Mouse (Mus musculus) inflammation-experienced regulatory T-cells, adult 6 months (primary cell): ENCODE measurements around the gene Tmem95. TPM values are rescaled to one million over a fixed set of nuclear protein-coding genes. Genes with fewer than 3 reads are reported as not detected.
A peak's percentile ranks its signal among the peaks of the same experiment; 100 is the strongest.

Source experiments
- ATAC-seq: one replicate; pipeline ENCODE4 v1.8.0; 2017
- polyA plus RNA-seq, 3 experiments: library from polyadenylated mRNA; unstranded; fragments of 100-300 nt; shearing (Covaris generic); gene quantifications; one replicate each; pipeline ENCODE4 v1.2.1; 2017

The Tmem95 gene
- polyA plus RNA-seq, 3 experiments from 2014 or later = not detected

DNA sequence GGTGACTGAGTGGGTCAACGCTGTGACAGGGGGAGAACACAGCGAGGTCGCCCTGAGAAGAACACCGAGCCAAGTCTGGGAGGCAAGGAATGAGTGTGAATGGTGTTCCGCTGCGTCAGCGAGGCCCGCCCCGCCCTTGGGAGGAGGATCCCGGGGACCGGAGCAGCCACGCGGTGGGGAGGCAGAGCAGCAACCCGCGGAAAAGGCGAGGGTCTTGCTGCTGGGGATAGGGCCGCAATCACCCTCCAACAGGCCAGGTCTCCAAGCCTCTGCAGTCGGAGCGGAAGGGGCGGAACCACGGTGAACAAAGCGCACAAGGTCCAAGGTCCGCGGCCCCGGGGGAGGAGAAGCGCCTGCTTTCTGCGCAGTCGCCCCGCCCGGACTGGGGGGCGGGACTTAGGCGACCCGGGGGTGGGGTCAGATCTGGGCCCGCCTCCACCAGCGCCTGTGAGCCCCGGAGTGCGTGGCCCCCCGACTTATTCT, 31.6 kb downstream of the Tmem95 start, which contains the start of gene Plscr3:
Gene Plscr3, plus strand, starts transcription at position 179 of the 483 bp plus-strand sequence.
- peak; percentile 82 for ATAC-seq

DNA sequence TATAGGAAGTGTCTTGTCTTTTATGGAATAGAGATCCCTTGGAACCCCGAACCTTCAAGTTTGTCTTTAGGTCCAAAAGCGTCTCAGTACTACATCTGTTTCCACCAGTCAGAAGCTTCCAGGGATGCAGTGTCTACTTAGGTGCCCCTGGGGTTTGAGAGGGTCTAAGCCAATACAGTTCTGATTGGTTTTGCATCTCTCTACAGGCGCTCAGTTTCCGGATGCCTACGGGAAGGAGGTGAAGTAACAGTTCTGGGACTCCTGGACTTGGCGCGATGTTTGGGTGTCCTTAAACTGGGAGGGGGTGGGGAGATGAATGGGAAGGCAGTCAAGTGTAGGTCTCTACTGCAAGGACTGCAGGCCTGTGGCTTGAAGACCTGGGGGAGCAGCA, 39.1 kb downstream of the Tmem95 start:
- peak; percentile 6 for ATAC-seq

DNA sequence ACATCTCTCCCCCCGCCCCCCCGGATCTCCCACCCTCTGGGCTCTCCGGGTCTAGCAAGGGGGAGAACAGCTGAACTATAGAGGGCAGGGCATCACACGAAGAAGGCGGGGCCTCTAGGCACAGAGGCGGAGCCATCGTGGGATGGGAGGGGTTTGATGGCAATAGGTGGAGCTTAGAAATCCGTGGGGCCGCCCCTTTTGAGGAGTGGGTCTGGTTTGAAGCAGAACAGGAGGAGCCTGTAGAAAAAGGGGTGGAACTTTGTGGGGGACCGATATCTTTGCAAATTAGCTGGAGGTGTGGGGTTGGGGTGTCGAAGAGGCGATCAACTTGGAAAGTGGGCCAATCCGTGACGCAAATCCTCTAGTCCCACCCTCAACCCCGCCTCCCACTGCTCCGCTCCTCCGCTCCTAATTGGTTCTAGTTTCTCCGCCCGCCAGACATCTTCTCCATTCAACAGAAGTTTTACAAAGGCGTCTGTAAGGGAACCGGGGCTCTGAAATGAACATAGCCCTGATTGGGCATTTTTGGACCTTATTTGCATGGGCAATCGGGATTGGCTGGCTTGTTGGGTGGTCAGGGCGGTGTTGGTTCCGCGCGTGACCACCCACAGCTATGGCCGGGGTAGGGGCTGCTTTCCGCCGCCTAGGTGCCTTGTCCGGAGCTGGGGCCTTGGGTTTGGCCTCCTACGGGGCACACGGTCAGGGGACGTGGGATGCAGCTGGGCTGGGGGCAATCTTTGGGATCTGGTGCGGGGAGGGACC, 39.7 kb downstream of the Tmem95 start, which contains the start of gene Tmem256:
Gene Tmem256, plus strand, starts transcription at position 563 of the 762 bp plus-strand sequence.
- ATAC-seq = peak; percentile 85

DNA sequence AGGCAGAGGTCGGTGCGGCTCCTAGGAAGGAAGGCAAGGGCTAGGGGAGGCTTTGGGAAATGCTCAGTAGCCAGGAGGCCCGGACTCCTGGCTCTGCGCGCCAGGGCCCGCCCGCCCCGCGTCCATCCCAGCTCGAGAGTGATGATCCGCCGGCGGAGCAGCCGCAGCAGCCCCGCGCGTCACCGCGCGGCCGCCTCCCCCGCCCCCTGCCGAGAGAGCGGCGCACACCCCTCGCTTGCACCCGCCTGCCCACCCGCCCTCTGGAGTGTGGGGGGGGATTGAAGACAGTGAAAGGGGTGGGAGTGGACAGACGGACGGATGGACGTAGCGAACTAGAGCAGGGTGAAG, 40.2 kb downstream of the Tmem95 start, which contains the start of gene Nlgn2:
Gene Nlgn2, minus strand, starts transcription at position 181 of the 348 bp plus-strand sequence.
- peak; percentile 20 for ATAC-seq

DNA sequence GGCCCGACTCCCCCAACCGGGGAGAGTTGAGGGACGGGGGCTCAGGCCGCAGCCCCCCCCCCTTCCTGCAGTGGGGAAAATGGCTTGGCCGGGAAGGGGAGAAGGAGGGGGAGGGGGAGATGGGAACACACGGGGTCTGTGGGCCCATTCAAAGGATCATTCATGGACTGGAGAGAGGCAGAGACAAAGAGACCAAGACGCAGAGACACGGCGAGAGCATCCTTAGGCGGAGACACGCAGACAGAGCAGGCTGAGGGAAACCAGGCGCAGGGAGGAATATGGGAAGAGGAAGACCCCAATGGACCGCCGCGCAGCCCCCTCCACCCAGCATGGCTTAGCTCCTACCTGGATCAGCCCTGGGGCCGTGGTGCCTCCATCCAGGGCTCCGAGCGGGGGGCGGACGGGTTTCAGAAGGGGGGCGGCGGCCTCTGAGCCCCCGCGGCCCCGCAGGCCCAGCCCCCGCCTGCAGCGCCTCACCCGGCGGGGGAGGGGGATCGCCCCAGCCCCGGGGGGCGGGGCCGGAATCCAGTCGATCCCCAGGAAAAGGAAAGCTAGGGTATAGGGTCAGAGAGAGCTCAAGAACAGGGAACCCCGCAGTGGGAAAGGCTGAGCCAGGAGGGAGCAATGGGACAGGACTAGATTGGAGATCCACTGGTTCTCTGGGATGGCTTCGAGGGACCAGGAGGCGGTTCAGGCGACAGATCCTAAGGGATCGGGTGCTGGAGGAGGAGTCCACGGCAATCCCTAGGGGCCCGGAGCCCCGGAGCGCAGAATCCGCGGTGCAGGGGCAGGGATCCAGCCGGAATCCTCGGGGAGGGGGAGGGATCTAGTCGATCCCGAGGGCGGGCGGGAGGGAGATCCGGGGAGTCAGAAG, 40.9 kb downstream of the Tmem95 start:
- no peak for ATAC-seq

DNA sequence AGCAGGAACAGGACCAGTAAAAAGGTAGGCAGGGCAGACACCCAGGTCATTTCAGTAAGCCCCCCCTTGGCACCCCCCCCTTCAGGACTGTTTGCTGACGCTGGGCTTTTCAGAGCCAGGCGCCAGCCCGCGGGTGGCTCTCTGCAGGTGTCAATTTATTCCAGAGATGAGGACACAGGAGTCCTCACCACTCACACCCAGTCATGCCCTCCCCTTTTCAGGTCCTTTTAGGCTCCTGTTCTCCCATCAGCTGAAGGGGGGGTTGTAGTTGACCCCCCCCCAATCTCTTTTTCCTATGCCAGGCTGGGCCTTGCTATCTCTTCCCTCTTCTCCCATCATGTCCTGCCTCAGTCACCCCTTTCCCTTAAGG, 41.9 kb downstream of the Tmem95 start:
- ATAC-seq = no peak

DNA sequence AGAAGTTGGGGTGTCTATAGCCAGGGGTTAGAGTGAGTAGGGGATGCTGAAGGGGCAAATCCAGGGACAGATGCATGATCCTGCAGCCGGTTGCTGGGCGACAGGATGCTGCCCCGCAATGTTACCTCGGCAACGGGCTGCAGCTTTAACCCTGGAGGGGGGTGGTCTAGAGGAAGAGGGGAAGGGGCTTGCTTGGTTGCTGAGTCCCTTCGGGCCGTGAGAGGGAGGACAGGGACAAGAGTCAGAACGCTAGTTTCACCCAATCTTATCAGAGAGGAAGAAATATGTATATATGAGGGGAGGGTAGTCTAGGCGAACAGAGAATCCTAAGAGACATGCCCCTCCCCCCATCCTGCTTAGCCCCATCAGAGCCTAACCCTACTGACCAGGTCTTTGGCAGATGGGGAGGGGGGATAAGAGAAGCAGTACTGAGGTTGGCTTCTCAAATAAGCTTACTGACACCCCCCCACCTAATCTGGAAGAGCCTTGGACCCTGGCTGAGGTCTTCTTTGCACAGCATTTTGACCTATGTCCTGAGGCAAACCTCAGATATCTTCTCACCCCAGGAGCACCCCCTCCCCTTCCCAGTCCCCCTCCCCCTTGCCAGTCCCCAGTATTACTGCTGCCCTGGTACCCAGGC, 42.4 kb downstream of the Tmem95 start:
- no peak for ATAC-seq

DNA sequence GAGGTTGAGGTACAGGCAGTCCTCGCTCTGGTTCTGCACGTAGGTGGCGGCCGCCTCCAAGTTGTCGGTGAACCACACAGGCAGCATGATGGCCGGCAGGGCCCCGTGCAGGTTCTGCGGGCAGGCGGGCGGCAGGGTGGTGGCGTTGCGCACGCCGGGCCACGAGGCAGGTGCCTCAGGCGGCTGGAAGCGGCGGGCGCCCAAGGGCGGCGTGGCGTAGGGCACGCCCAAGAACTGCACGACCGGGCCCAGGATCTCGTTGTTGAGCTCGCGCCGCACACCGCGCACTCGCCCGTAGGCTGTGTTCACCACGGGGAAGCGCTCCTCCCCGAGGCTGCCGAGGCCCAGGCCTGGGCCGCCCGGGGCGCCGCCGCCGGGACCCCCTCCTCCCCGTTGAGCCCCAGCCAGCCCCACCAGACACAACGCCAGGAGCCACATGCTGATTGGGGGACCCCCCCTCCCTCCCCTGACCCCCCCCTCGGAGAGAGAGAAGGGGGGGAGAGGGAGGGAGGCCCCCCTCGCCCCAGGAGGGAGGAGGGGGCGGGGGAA, 43.7 kb downstream of the Tmem95 start:
- no peak for ATAC-seq

DNA sequence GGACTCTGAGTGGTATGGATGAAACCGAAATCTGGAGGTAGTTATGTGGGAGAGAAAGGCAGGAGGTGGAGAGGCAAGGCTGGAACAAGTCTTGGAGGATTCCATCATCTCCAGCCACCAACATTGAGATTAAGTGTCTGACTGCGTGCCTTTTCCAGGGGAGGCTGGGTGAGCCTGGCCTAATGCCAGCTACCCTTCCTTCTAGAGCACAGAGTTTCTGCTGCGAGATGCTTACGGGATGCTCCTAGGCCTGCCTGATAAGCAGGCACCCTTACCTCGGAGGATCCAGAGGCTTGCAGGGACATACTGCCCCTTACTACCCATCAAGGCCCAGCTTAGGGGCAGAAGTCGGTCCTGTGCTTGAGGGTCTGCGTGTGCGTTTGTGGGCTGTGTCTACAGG, 44.3 kb downstream of the Tmem95 start:
- ATAC-seq = no peak

DNA sequence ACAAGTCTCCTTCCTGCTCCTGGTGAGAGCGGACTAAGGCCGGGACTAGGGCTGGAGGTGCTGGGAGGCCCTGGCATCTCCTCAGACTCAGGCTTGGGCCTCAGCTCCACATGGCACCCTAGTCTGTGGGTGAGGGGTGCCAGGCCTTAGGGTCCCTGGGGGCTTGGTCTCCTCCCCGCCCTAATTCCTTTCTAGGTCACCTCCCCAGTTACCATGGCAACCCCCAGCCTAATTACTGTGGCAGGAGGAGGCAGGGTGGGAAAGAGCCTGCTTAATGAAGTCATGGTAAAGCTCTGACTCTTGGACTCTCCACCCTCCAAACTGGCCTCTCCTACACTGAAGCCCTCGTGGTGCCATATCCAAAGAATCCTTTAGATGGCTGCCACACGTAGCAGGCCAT, 49.0 kb downstream of the Tmem95 start:
- no peak for ATAC-seq

Other genes with a start within 250 kb of the Tmem95 start
- 1 to 10 TPM; 7.6 to 9.3 (median 9.1) TPM for gene Fxr2, start 245.0 kb downstream of the Tmem95 start, polyA plus RNA-seq
- not detected for gene Sox15, start 222.7 kb downstream of the Tmem95 start, polyA plus RNA-seq
- gene Mpdu1, start 215.4 kb downstream of the Tmem95 start, polyA plus RNA-seq = 10 to 100 TPM; 30.3 to 55.1 (median 52.5) TPM
- 10 to 100 TPM in 1 of 3 experiments, 1 to 10 TPM in 2; 3.8 to 21.2 (median 4.5) TPM for gene Cd68, start 211.9 kb downstream of the Tmem95 start, polyA plus RNA-seq
- gene Eif4a1, start 205.6 kb downstream of the Tmem95 start, polyA plus RNA-seq = 100 to 1,000 TPM; 156 to 375 (median 178) TPM
- gene Senp3, start 195.9 kb downstream of the Tmem95 start, polyA plus RNA-seq = 10 to 100 TPM; 21.8 to 38.0 (median 32.0) TPM
- not detected for gene Tnfsf13, start 192.2 kb downstream of the Tmem95 start, polyA plus RNA-seq
- not detected for gene Tnfsf12, start 182.2 kb downstream of the Tmem95 start, polyA plus RNA-seq
- not detected for gene Tnfsfm13, start 181.9 kb downstream of the Tmem95 start, polyA plus RNA-seq
- 10 to 100 TPM; 27.3 to 28.4 (median 27.7) TPM for gene Polr2a, start 119.4 kb downstream of the Tmem95 start, polyA plus RNA-seq
- gene Slc35g3, start 116.0 kb downstream of the Tmem95 start, polyA plus RNA-seq = not detected
- 10 to 100 TPM in 2 of 3 experiments, 1 to 10 TPM in 1; 4.3 to 13.9 (median 11.8) TPM for gene Zbtb4, start 112.1 kb downstream of the Tmem95 start, polyA plus RNA-seq
- gene Chrnb1, start 82.1 kb downstream of the Tmem95 start, polyA plus RNA-seq = 1 to 10 TPM; 1.7 to 2.5 (median 1.8) TPM
- gene Fgf11, start 76.2 kb downstream of the Tmem95 start, polyA plus RNA-seq = not detected
- gene Tmem102, start 72.4 kb downstream of the Tmem95 start, polyA plus RNA-seq = not detected
- not detected for gene Gm39566, start 62.7 kb downstream of the Tmem95 start, polyA plus RNA-seq
- not detected for gene Spem2, start 59.6 kb downstream of the Tmem95 start, polyA plus RNA-seq
- not detected for gene Spem1, start 55.8 kb downstream of the Tmem95 start, polyA plus RNA-seq
- 1 to 10 TPM in 2 of 3 experiments, under 1 TPM in 1; 0.60 to 2.5 (median 1.2) TPM for gene Nlgn2, start 40.2 kb downstream of the Tmem95 start, polyA plus RNA-seq
- 100 to 1,000 TPM; 124 to 157 (median 131) TPM for gene Tmem256, start 39.5 kb downstream of the Tmem95 start, polyA plus RNA-seq
- gene Plscr3, start 31.6 kb downstream of the Tmem95 start, polyA plus RNA-seq = 10 to 100 TPM in 2 of 3 experiments, 1 to 10 TPM in 1; 7.3 to 20.2 (median 17.7) TPM
- gene Tnk1, start 19.3 kb downstream of the Tmem95 start, polyA plus RNA-seq = under 1 TPM in 1 of 3 experiments, not detected in 2; 0.19 TPM
- gene Kctd11, start 3.4 kb upstream of the Tmem95 start, polyA plus RNA-seq = 1 to 10 TPM in 1 of 3 experiments, under 1 TPM in 2; 0.58 to 1.5 (median 0.59) TPM
- 100 to 1,000 TPM; 229 to 289 (median 266) TPM for gene Acap1, start 17.5 kb upstream of the Tmem95 start, polyA plus RNA-seq
- gene 2810408A11Rik, start 23.0 kb upstream of the Tmem95 start, polyA plus RNA-seq = under 1 TPM; 0.39 to 0.98 (median 0.63) TPM
- gene Neurl4, start 23.1 kb upstream of the Tmem95 start, polyA plus RNA-seq = 1 to 10 TPM; 5.2 to 9.6 (median 9.0) TPM
- gene Gps2, start 35.9 kb upstream of the Tmem95 start, polyA plus RNA-seq = 100 to 1,000 TPM in 2 of 3 experiments, 10 to 100 TPM in 1; 91.9 to 128 (median 122) TPM
- 1,000 to 10,000 TPM; 1,103 to 1,192 (median 1,160) TPM for gene Eif5a, start 43.9 kb upstream of the Tmem95 start, polyA plus RNA-seq
- gene Ybx2, start 57.8 kb upstream of the Tmem95 start, polyA plus RNA-seq = not detected
- gene Slc2a4, start 70.2 kb upstream of the Tmem95 start, polyA plus RNA-seq = not detected
- gene Cldn7, start 86.8 kb upstream of the Tmem95 start, polyA plus RNA-seq = 1 to 10 TPM in 1 of 3 experiments, not detected in 2; 1.1 TPM
- 10 to 100 TPM; 25.8 to 35.6 (median 29.3) TPM for gene Ctdnep1, start 103.1 kb upstream of the Tmem95 start, polyA plus RNA-seq
- 10 to 100 TPM; 61.5 to 78.3 (median 68.5) TPM for gene Elp5, start 104.5 kb upstream of the Tmem95 start, polyA plus RNA-seq
- gene Gabarap, start 113.1 kb upstream of the Tmem95 start, polyA plus RNA-seq = 100 to 1,000 TPM; 352 to 384 (median 366) TPM
- 10 to 100 TPM; 32.7 to 38.3 (median 36.0) TPM for gene Phf23, start 117.8 kb upstream of the Tmem95 start, polyA plus RNA-seq
- gene Dvl2, start 122.6 kb upstream of the Tmem95 start, polyA plus RNA-seq = 1 to 10 TPM; 2.5 to 5.0 (median 4.9) TPM
- gene Acadvl, start 137.4 kb upstream of the Tmem95 start, polyA plus RNA-seq = 100 to 1,000 TPM; 110 to 132 (median 128) TPM
- 10 to 100 TPM in 2 of 3 experiments, 1 to 10 TPM in 1; 7.1 to 14.6 (median 11.2) TPM for gene Dlg4, start 138.9 kb upstream of the Tmem95 start, polyA plus RNA-seq
- gene Asgr1, start 176.1 kb upstream of the Tmem95 start, polyA plus RNA-seq = not detected
- not detected for gene Asgr2, start 214.6 kb upstream of the Tmem95 start, polyA plus RNA-seq